Mouse (Mus musculus) embryonic facial prominence, embryonic 12.5 days (tissue): Measurements from ENCODE around the gene Col8a2. TPM values are rescaled to one million over a fixed set of nuclear protein-coding genes. Genes with fewer than 3 reads are reported as not detected.

Experiments
- ATAC-seq: fragments of 200-750 bp; cut with Nextera tagmentation; 2 replicates; pipeline ENCODE4 v1.8.0; 2017; ENCODE audit not compliant: insufficient number of reproducible peaks, insufficient read depth, low FRiP score, low TSS enrichment
- H3K27ac ChIP-seq: fragments of 300-500 bp; sonication (generic); 2 replicates; pipeline ENCODE4 v1.5.1; 2016; ENCODE audit warnings: mild to moderate bottlenecking
- H3K27me3 ChIP-seq: fragments of 300-500 bp; sonication (generic); 2 replicates; pipeline ENCODE4 v1.6.1; 2016; ENCODE audit warnings: mild to moderate bottlenecking, moderate library complexity
- H3K36me3 ChIP-seq: fragments of 300-500 bp; sonication (generic); 2 replicates; pipeline ENCODE4 v1.6.1; 2016; ENCODE audit warnings: mild to moderate bottlenecking
- H3K4me1 ChIP-seq: fragments of 300-500 bp; sonication (generic); 2 replicates; pipeline ENCODE4 v1.6.1; 2016
- H3K4me2 ChIP-seq: fragments of 300-500 bp; sonication (generic); replicated peaks from 2 replicates; pipeline ENCODE4 v1.6.1; 2016; ENCODE audit warnings: mild to moderate bottlenecking, moderate library complexity
- H3K4me3 ChIP-seq: fragments of 300-500 bp; sonication (generic); 2 replicates; pipeline ENCODE4 v1.5.1; 2016; ENCODE audit warnings: mild to moderate bottlenecking
- H3K9ac ChIP-seq: fragments of 300-500 bp; sonication (generic); 2 replicates; pipeline ENCODE4 v1.6.1; 2016; ENCODE audit warnings: mild to moderate bottlenecking, moderate library complexity
- H3K9me3 ChIP-seq: fragments of 300-500 bp; sonication (generic); 2 replicates; pipeline ENCODE4 v1.6.1; 2016; ENCODE audit warnings: mild to moderate bottlenecking, moderate library complexity
- WGBS: fragments of 180-500 bp; shearing (Covaris S2); methylation state at CpG from one replicate; pipeline ENCODE4 v1.1.7; 2016; 5-methylcytosine and 5-hydroxymethylcytosine counted together
- polyA plus RNA-seq: library from polyadenylated mRNA; unstranded; fragments of >200 nt; fragmentation: Nextera tagmentation; extraction: Ambion mirVana; gene quantifications from 2 replicates; pipeline ENCODE4 v1.2.1, GENCODE M21; 2016

Col8a2 gene
- polyA plus RNA-seq, 1 experiment from 2014 or later, result 47.6 TPM

DNA sequence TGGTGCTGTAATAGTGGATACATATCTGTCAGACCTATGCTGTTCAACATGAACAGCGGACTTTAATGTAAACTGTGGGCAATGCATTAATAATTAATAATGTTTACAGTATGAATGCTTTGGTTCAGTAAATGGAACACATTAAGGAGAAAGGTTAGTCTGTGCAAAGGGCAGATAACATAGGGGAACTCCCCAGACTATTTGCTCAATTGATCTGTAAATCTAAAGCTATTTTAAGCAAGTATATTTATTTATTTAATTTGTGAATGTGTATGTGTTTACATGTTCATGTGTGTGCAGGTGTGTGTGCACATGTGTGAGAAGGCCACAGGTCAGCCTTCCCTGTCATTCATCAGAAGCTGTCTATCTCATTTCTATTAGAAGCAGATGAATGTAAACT is 73.5 kb downstream of the Col8a2 start:
- no peaks in the 10 kb centered on the region for H3K27me3 ChIP-seq
- H3K4me2 ChIP-seq, result no peak overlapping the region
- 98% methylated on average over 1 of the region's 1 CpGs for WGBS
- ATAC-seq, result no peak
- H3K9me3 ChIP-seq, result no peaks in the 10 kb centered on the region
- H3K4me1 ChIP-seq, result no peaks in the 10 kb centered on the region
- peaks cover 46% of the 10 kb centered on the region for H3K36me3 ChIP-seq
- no peak overlapping the region for H3K4me3 ChIP-seq
- no peak overlapping the region for H3K27ac ChIP-seq
- no peak overlapping the region for H3K9ac ChIP-seq

Other genes with a start within 250 kb of the Col8a2 start
- 158 TPM in 2 replicates for gene Mrps15, start 239.9 kb upstream of the Col8a2 start, polyA plus RNA-seq
- 15.8 and 21.7 TPM in 2 replicates for gene Oscp1, start 228.2 kb upstream of the Col8a2 start, polyA plus RNA-seq
- 42.8 and 45.3 TPM in 2 replicates for gene Lsm10, start 190.2 kb upstream of the Col8a2 start, polyA plus RNA-seq
- 45.7 and 48.0 TPM in 2 replicates for gene Stk40, start 182.8 kb upstream of the Col8a2 start, polyA plus RNA-seq
- gene Eva1b, start 139.0 kb upstream of the Col8a2 start, polyA plus RNA-seq, result 68.9 and 69.4 TPM in 2 replicates
- gene Sh3d21, start 123.3 kb upstream of the Col8a2 start, polyA plus RNA-seq, result 7.0 and 8.4 TPM in 2 replicates
- gene Thrap3, start 84.0 kb upstream of the Col8a2 start, polyA plus RNA-seq, result 298 and 302 TPM in 2 replicates
- gene Map7d1, start 30.4 kb upstream of the Col8a2 start, polyA plus RNA-seq, result 95.8 and 102 TPM in 2 replicates
- 113 and 115 TPM in 2 replicates for gene Trappc3, start 24.5 kb upstream of the Col8a2 start, polyA plus RNA-seq
- 91.0 and 95.2 TPM in 2 replicates for gene Adprhl2, start 34.9 kb downstream of the Col8a2 start, polyA plus RNA-seq
- 17.0 and 17.8 TPM in 2 replicates for gene Tekt2, start 38.9 kb downstream of the Col8a2 start, polyA plus RNA-seq
- 19.3 and 19.9 TPM in 2 replicates for gene Ago3, start 142.8 kb downstream of the Col8a2 start, polyA plus RNA-seq
- gene Ago1, start 181.8 kb downstream of the Col8a2 start, polyA plus RNA-seq, result 7.0 and 8.4 TPM in 2 replicates
- gene Ago4, start 246.7 kb downstream of the Col8a2 start, polyA plus RNA-seq, result 3.2 and 4.1 TPM in 2 replicates